Mouse (Mus musculus): ENCODE measurements around the gene Pip5k1b.
A peak's percentile ranks its signal among the peaks of the same experiment; 100 is the strongest.

GRCm38 (mm10) chr19:24604105-24604504 is 48.4 kb upstream of the Pip5k1b start:
- peak; percentile 56; the same call in 1 of the 2 replicates for TF ChIP-seq CTCF (IDR thresholded peaks at IDR 0.05; ENCODE audit: borderline replicate concordance, insufficient read depth, low read depth, low read length)
- no peak for TF ChIP-seq POLR2A (IDR thresholded peaks at IDR 0.05; ENCODE audit: borderline replicate concordance, insufficient read depth, low read length)

Measured in cerebellum, adult 2 months (tissue).